Mouse (Mus musculus) stomach, postnatal 0 days (tissue): ENCODE measurements at regions not wholly inside any gene's neighbourhood (a gene's known extent, or its start where the extent isn't known, plus 50 kb on each side); places are given as distances from the start of the nearest gene placed in this dataset.

ENCODE experiments used
- ATAC-seq: fragments of 200-750 bp; cut with Nextera tagmentation; 2 replicates; pipeline ENCODE4 v1.8.0; 2017; ENCODE audit not compliant: low FRiP score, low TSS enrichment
- DNase-seq: peaks from one replicate; pipeline ENCODE4 v3.0.0-alpha.2; 2016; ENCODE audit warnings: low spot score
- H3K27ac ChIP-seq: fragments of 300-500 bp; sonication (generic); replicated peaks from 2 replicates; pipeline ENCODE4 v1.5.1; 2014; ENCODE audit warnings: mild to moderate bottlenecking, control low read depth
- H3K27me3 ChIP-seq: fragments of 300-500 bp; sonication (generic); 2 replicates; pipeline ENCODE4 v1.6.1; 2014; ENCODE audit warnings: low read length; ENCODE audit not compliant: control insufficient read depth, insufficient read depth
- H3K36me3 ChIP-seq: fragments of 300-500 bp; sonication (generic); 2 replicates; pipeline ENCODE4 v1.6.1; 2014; ENCODE audit warnings: low read length, mixed read lengths; ENCODE audit not compliant: control insufficient read depth, insufficient read depth
- H3K4me1 ChIP-seq: fragments of 300-500 bp; sonication (generic); replicated peaks from 2 replicates; pipeline ENCODE4 v1.6.1; 2014; ENCODE audit warnings: antibody characterized with exemption; ENCODE audit not compliant: control insufficient read depth, insufficient read depth
- H3K4me2 ChIP-seq: fragments of 300-500 bp; sonication (generic); replicated peaks from 2 replicates; pipeline ENCODE4 v1.6.1; 2014; ENCODE audit warnings: low read depth, mild to moderate bottlenecking, control low read depth, moderate library complexity
- H3K4me3 ChIP-seq: fragments of 300-500 bp; sonication (generic); 2 replicates; pipeline ENCODE4 v1.5.1; 2014; ENCODE audit warnings: low read depth, low read length, control low read depth
- H3K9ac ChIP-seq: fragments of 300-500 bp; sonication (generic); 2 replicates; pipeline ENCODE4 v1.6.1; 2014; ENCODE audit warnings: mild to moderate bottlenecking, low read length, control low read depth, mixed read lengths
- H3K9me3 ChIP-seq: fragments of 300-500 bp; sonication (generic); 2 replicates; pipeline ENCODE4 v1.6.1; 2016; ENCODE audit warnings: low read length; ENCODE audit not compliant: control insufficient read depth
- CTCF ChIP-seq: IDR thresholded peaks from 2 replicates; pipeline ENCODE4 v1.5.1; 2016; ENCODE audit warnings: antibody characterized with exemption, low read depth, mild to moderate bottlenecking, moderate library complexity
- EP300 ChIP-seq: optimal IDR thresholded peaks from 2 replicates; pipeline ENCODE3; 2016; ENCODE audit warnings: antibody characterized with exemption
- WGBS: fragments of 180-500 bp; shearing (Covaris S2); extraction: QIAGEN DNeasy Blood & Tissue Kit; methylation state at CpG from one replicate; pipeline ENCODE4 v1.1.7; 2014; 5-methylcytosine and 5-hydroxymethylcytosine counted together

- no peak for DNase-seq
- H3K9ac ChIP-seq, result no peak overlapping the region
- H3K27ac ChIP-seq, result no peak overlapping the region
- no peak overlapping the region for H3K4me2 ChIP-seq
- no peaks in the 10 kb centered on the region for H3K4me1 ChIP-seq
- TF ChIP-seq EP300, result no peak
- TF ChIP-seq CTCF, result no peak
- no peaks in the 10 kb centered on the region for H3K27me3 ChIP-seq
- H3K9me3 ChIP-seq, result no peaks in the 10 kb centered on the region
- no peaks in the 10 kb centered on the region for H3K36me3 ChIP-seq
- no peak overlapping the region for H3K4me3 ChIP-seq
- ATAC-seq, result no peak
- 82% methylated on average over 5 of the region's 5 CpGs for WGBS
These were observed 56.0 kb upstream of the Eef1e1 start for GRCm38 (mm10) chr13:38714838-38715237.
